Mouse (Mus musculus) midbrain, embryonic 16.5 days (tissue): Measurements from ENCODE around the gene Smcr8. TPM values are rescaled to one million over a fixed set of nuclear protein-coding genes. Genes with fewer than 3 reads are reported as not detected.

Experiments used
- ATAC-seq: fragments of 200-750 bp; cut with Nextera tagmentation; 2 replicates; pipeline ENCODE4 v1.8.0; 2017; ENCODE audit warnings: moderate TSS enrichment
- H3K27ac ChIP-seq: fragments of 300-500 bp; sonication (generic); 2 replicates; pipeline ENCODE4 v1.5.1; 2014; ENCODE audit warnings: mild to moderate bottlenecking, low read length, mixed read lengths
- H3K27me3 ChIP-seq: fragments of 300-500 bp; sonication (generic); 2 replicates; pipeline ENCODE4 v1.6.1; 2014; ENCODE audit warnings: low read depth, low read length, mixed read lengths; ENCODE audit not compliant: control insufficient read depth, insufficient read depth
- H3K36me3 ChIP-seq: fragments of 300-500 bp; sonication (generic); 2 replicates; pipeline ENCODE4 v1.6.1; 2014; ENCODE audit warnings: mild to moderate bottlenecking, low read length, moderate library complexity, mixed read lengths; ENCODE audit not compliant: control insufficient read depth, insufficient read depth
- H3K4me1 ChIP-seq: fragments of 300-500 bp; sonication (generic); 2 replicates; pipeline ENCODE4 v1.6.1; 2014; ENCODE audit warnings: mild to moderate bottlenecking, low read length, mixed read lengths; ENCODE audit not compliant: control insufficient read depth, insufficient read depth
- H3K4me2 ChIP-seq: fragments of 300-500 bp; sonication (generic); 2 replicates; pipeline ENCODE4 v1.6.1; 2014; ENCODE audit warnings: mild to moderate bottlenecking, low read length, mixed read lengths
- H3K4me3 ChIP-seq: fragments of 300-500 bp; sonication (generic); 2 replicates; pipeline ENCODE4 v1.5.1; 2014; ENCODE audit warnings: low read depth, mild to moderate bottlenecking, low read length, moderate library complexity, mixed read lengths
- H3K9ac ChIP-seq: fragments of 300-500 bp; sonication (generic); 2 replicates; pipeline ENCODE4 v1.6.1; 2014; ENCODE audit warnings: low read depth, low read length, mixed read lengths
- H3K9me3 ChIP-seq: fragments of 300-500 bp; sonication (generic); replicated peaks from 2 replicates; pipeline ENCODE4 v1.6.1; 2014; ENCODE audit warnings: mild to moderate bottlenecking, low read length, mixed read lengths; ENCODE audit not compliant: control insufficient read depth, poor library complexity, severe bottlenecking
- WGBS: fragments of 180-500 bp; shearing (Covaris S2); extraction: QIAGEN DNeasy Blood & Tissue Kit; methylation state at CpG from one replicate; pipeline ENCODE4 v1.1.7; 2014; 5-methylcytosine and 5-hydroxymethylcytosine counted together
- polyA plus RNA-seq: library from polyadenylated mRNA; unstranded; fragments of >200 nt; fragmentation: Nextera tagmentation; extraction: Ambion mirVana; gene quantifications from 2 replicates; pipeline ENCODE4 v1.2.1, GENCODE M21; 2015

Smcr8 gene
- polyA plus RNA-seq, result 6.0 and 6.4 TPM in 2 replicates

GRCm38 (mm10) chr11:60776829-60777740 lies at the start of gene Smcr8, which contains the start of gene Top3a:
Smcr8 (plus strand) TSS chr11:60777524.
Top3a (minus strand) TSS chr11:60777365.
- Histone ChIP-seq H3K27ac (peak within 1 kb of the TSS; percentile 77), H3K36me3 (no peaks in the 10 kb centered on the region), H3K4me3 (peak within 1 kb of the TSS; percentile 70), H3K27me3 (no peaks in the 10 kb centered on the region), H3K4me2 (peak within 1 kb of the TSS; percentile 90), H3K4me1 (peaks cover 64% of the 10 kb centered on the region), H3K9ac (peak within 1 kb of the TSS; percentile 76), H3K9me3 (no peaks in the 10 kb centered on the region)
- under 1% methylated on average over 62 of the region's 62 CpGs for WGBS
- ATAC-seq, result peak; percentile 99

- Histone ChIP-seq H3K9ac (peak within 1 kb of the TSS; percentile 95), H3K27me3 (no peaks in the 10 kb centered on the region), H3K9me3 (no peaks in the 10 kb centered on the region), H3K4me3 (peak within 1 kb of the TSS; percentile 87), H3K27ac (peak within 1 kb of the TSS; percentile 91), H3K4me2 (peak within 1 kb of the TSS; percentile 84), H3K4me1 (peaks cover 20% of the 10 kb centered on the region), H3K36me3 (peaks cover 12% of the 10 kb centered on the region)
- ATAC-seq, result peak; percentile 95
- under 1% methylated on average over 44 of the region's 44 CpGs for WGBS
Measured at GRCm38 (mm10) chr11:60728260-60728761, 49.0 kb upstream of the Smcr8 start, which contains the start of gene Mief2. Mief2 (plus strand) TSS chr11:60728398.

GRCm38 (mm10) chr11:60729217-60729641 lies 48.1 kb upstream of the Smcr8 start:
- Histone ChIP-seq H3K4me1 (peaks cover 20% of the 10 kb centered on the region), H3K9me3 (no peaks in the 10 kb centered on the region), H3K27me3 (no peaks in the 10 kb centered on the region), H3K36me3 (peaks cover 9% of the 10 kb centered on the region), H3K4me3 (peak overlapping the region; percentile 87), H3K27ac (no peak overlapping the region), H3K9ac (no peak overlapping the region), H3K4me2 (peak overlapping the region; percentile 50)
- ATAC-seq, result no peak
- WGBS, result 80% methylated on average over 6 of the region's 6 CpGs

- 88% methylated on average over 9 of the region's 9 CpGs for WGBS
- Histone ChIP-seq H3K4me2 (no peak overlapping the region), H3K9me3 (no peaks in the 10 kb centered on the region), H3K9ac (no peak overlapping the region), H3K27me3 (no peaks in the 10 kb centered on the region), H3K4me3 (no peak overlapping the region), H3K36me3 (peaks cover 6% of the 10 kb centered on the region; the same call in 1 of the 2 replicates), H3K27ac (no peak overlapping the region), H3K4me1 (peaks cover 20% of the 10 kb centered on the region)
- no peak for ATAC-seq
Measured at GRCm38 (mm10) chr11:60730169-60730568, 47.2 kb upstream of the Smcr8 start.

GRCm38 (mm10) chr11:60731251-60731650 lies 46.1 kb upstream of the Smcr8 start:
- ATAC-seq, result no peak
- H3K4me2 ChIP-seq, result no peak overlapping the region
- no peak overlapping the region for H3K9ac ChIP-seq
- 92% methylated on average over 14 of the region's 14 CpGs for WGBS
- H3K4me1 ChIP-seq, result peaks cover 16% of the 10 kb centered on the region
- no peaks in the 10 kb centered on the region for H3K9me3 ChIP-seq
- H3K27me3 ChIP-seq, result no peaks in the 10 kb centered on the region
- no peak overlapping the region for H3K4me3 ChIP-seq
- H3K36me3 ChIP-seq, result peaks cover 6% of the 10 kb centered on the region; the same call in 1 of the 2 replicates
- H3K27ac ChIP-seq, result no peak overlapping the region

GRCm38 (mm10) chr11:60734206-60734605 lies 43.1 kb upstream of the Smcr8 start:
- H3K9ac ChIP-seq, result no peak overlapping the region
- ATAC-seq, result no peak
- H3K36me3 ChIP-seq, result peaks cover 6% of the 10 kb centered on the region; the same call in 1 of the 2 replicates
- 80% methylated on average over 2 of the region's 2 CpGs for WGBS
- H3K4me3 ChIP-seq, result no peak overlapping the region
- no peak overlapping the region for H3K27ac ChIP-seq
- peaks cover 2% of the 10 kb centered on the region for H3K4me1 ChIP-seq
- H3K4me2 ChIP-seq, result no peak overlapping the region
- H3K9me3 ChIP-seq, result no peaks in the 10 kb centered on the region
- no peaks in the 10 kb centered on the region for H3K27me3 ChIP-seq

GRCm38 (mm10) chr11:60735191-60735590 lies 42.1 kb upstream of the Smcr8 start:
- Histone ChIP-seq H3K9ac (no peak overlapping the region), H3K27me3 (no peaks in the 10 kb centered on the region), H3K4me3 (no peak overlapping the region), H3K36me3 (peaks cover 11% of the 10 kb centered on the region; the same call in 1 of the 2 replicates), H3K4me2 (no peak overlapping the region), H3K9me3 (no peaks in the 10 kb centered on the region), H3K27ac (no peak overlapping the region), H3K4me1 (no peaks in the 10 kb centered on the region)
- 78% methylated on average over 5 of the region's 5 CpGs for WGBS
- no peak for ATAC-seq

GRCm38 (mm10) chr11:60736491-60736890 lies 40.8 kb upstream of the Smcr8 start:
- 85% methylated on average over 3 of the region's 3 CpGs for WGBS

GRCm38 (mm10) chr11:60737450-60737849 lies 39.9 kb upstream of the Smcr8 start:
- Histone ChIP-seq H3K4me3 (no peak overlapping the region), H3K4me1 (no peaks in the 10 kb centered on the region), H3K27me3 (no peaks in the 10 kb centered on the region), H3K4me2 (no peak overlapping the region), H3K9me3 (no peaks in the 10 kb centered on the region), H3K9ac (no peak overlapping the region), H3K36me3 (peaks cover 14% of the 10 kb centered on the region), H3K27ac (no peak overlapping the region)
- no peak for ATAC-seq

More at GRCm38 (mm10) chr11:60736491-60736890, 40.8 kb upstream of the Smcr8 start:
- Histone ChIP-seq H3K9ac (no peak overlapping the region), H3K4me3 (no peak overlapping the region), H3K9me3 (no peaks in the 10 kb centered on the region), H3K4me1 (no peaks in the 10 kb centered on the region), H3K27me3 (no peaks in the 10 kb centered on the region), H3K27ac (no peak overlapping the region), H3K36me3 (peaks cover 8% of the 10 kb centered on the region; the same call in 1 of the 2 replicates), H3K4me2 (no peak overlapping the region)
- ATAC-seq, result no peak
